Mouse (Mus musculus) thymus, postnatal 10 days (tissue): ENCODE measurements around the gene Krt33b.

Experiments
- DNase-seq, 2 experiments: peaks; one replicate each; pipeline ENCODE4 v3.0.0; 2021; ENCODE audit warnings: low spot score in 2 of 2

Gene Krt33b

GRCm38 (mm10) chr11:100029768-100030167 is at the start of gene Krt33b:
TSS of gene Krt33b (minus strand) at chr11:100029868.
- DNase-seq: no peak

GRCm38 (mm10) chr11:100073873-100074272 is 44.2 kb upstream of the Krt33b start:
- DNase-seq: no peak

- no peak for DNase-seq
These were observed 37.8 kb upstream of the Krt33b start for GRCm38 (mm10) chr11:100067293-100068036.

GRCm38 (mm10) chr11:100066236-100067010 is 36.8 kb upstream of the Krt33b start:
- DNase-seq: no peak

GRCm38 (mm10) chr11:100058875-100059274 is 29.2 kb upstream of the Krt33b start:
- DNase-seq: no peak

- no peak for DNase-seq
These were observed 26.3 kb upstream of the Krt33b start for GRCm38 (mm10) chr11:100055686-100056655.

- no peak for DNase-seq
These were observed 20.8 kb upstream of the Krt33b start, which contains the start of gene Krt31 for GRCm38 (mm10) chr11:100050451-100050850. TSS of gene Krt31 (minus strand) at chr11:100050551.

- no peak for DNase-seq
These were observed 17.5 kb upstream of the Krt33b start for GRCm38 (mm10) chr11:100047193-100047592.

GRCm38 (mm10) chr11:100046303-100046866 is 16.7 kb upstream of the Krt33b start:
- no peak for DNase-seq

- no peak for DNase-seq
These were observed 11.8 kb upstream of the Krt33b start, which contains the start of gene Krt34 for GRCm38 (mm10) chr11:100041454-100041853. TSS of gene Krt34 (minus strand) at chr11:100041554.

- no peak for DNase-seq
These were observed 8.2 kb downstream of the Krt33b start for GRCm38 (mm10) chr11:100021438-100021837.

- DNase-seq: no peak
These were observed 10.2 kb downstream of the Krt33b start for GRCm38 (mm10) chr11:100019466-100019865.

GRCm38 (mm10) chr11:100016112-100016511 is 13.6 kb downstream of the Krt33b start, which contains the start of gene Krt33a:
TSS of gene Krt33a (minus strand) at chr11:100016212.
- DNase-seq: no peak

- no peak for DNase-seq
These were observed 15.9 kb downstream of the Krt33b start for GRCm38 (mm10) chr11:100013691-100014171.

- no peak for DNase-seq
These were observed 19.0 kb downstream of the Krt33b start for GRCm38 (mm10) chr11:100010682-100011081.

- DNase-seq: no peak
These were observed 21.3 kb downstream of the Krt33b start for GRCm38 (mm10) chr11:100008336-100008735.

- no peak for DNase-seq
These were observed 23.0 kb downstream of the Krt33b start for GRCm38 (mm10) chr11:100006624-100007023.

- no peak for DNase-seq
These were observed 23.8 kb downstream of the Krt33b start for GRCm38 (mm10) chr11:100005905-100006304.

GRCm38 (mm10) chr11:100004846-100005245 is 24.8 kb downstream of the Krt33b start:
- DNase-seq: peak in 1 of 2 experiments; percentile 11

GRCm38 (mm10) chr11:99999091-99999490 is 30.6 kb downstream of the Krt33b start:
- no peak for DNase-seq

GRCm38 (mm10) chr11:99994384-99994661 is 35.3 kb downstream of the Krt33b start:
- DNase-seq: no peak
